Mouse (Mus musculus): ENCODE results near the gene B3gat1.

DNA sequence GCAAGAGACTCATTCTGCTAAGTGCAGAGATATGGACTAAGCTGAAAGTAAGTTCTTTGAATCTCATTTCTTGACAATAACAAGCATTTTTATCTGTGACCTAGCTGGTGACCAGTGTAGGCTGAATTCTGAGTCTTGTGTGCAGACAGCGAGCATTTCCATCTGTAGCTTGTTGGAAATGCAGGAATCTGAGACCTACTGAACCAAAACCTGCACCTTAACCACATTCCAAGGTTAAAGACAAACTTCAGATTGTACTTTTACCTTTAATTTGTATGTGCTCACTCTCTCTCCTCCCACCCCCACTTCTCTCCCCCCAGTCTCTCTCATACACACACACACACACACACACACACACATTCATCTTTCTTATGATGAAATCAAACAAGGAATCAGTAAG lies 65.2 kb downstream of the B3gat1 start:
- TF ChIP-seq GATA1 (IDR thresholded peaks at IDR 0.05; ENCODE audit: borderline replicate concordance, low read length) (no peak), FLI1 (IDR thresholded peaks at IDR 0.05; ENCODE audit: low read length) (no peak)

Data from megakaryocyte, embryonic 14.5 days (primary cell).